Mouse (Mus musculus): ENCODE results near the gene Cacna1d. TPM values are rescaled to one million over a fixed set of nuclear protein-coding genes. Genes with fewer than 3 reads are reported as not detected.

The Cacna1d gene
- total and polyA plus RNA-seq, 3 experiments: not detected

- no peaks in the 10 kb centered on the region for H3K36me3 ChIP-seq (ENCODE audit: control insufficient read depth in 1 of 2, insufficient read depth in 2 of 2, low read length in 2 of 2)
- no peak for TF ChIP-seq JUND (IDR thresholded peaks at IDR 0.05; ENCODE audit: low read depth, low read length)
- TF ChIP-seq MEF2A (IDR thresholded peaks at IDR 0.05; ENCODE audit: extremely low read depth, insufficient replicate concordance, low read depth, low read length, poor library complexity, severe bottlenecking): no peak
- TF ChIP-seq USF2 (IDR thresholded peaks at IDR 0.05; ENCODE audit: borderline replicate concordance in 1 of 2, insufficient read depth in 1 of 2, low read depth in 1 of 2, low read length in 2 of 2): no peak
- TF ChIP-seq ZMIZ1 (IDR thresholded peaks at IDR 0.05; ENCODE audit: low read depth, low read length): no peak
- no peak for TF ChIP-seq MAX (IDR thresholded peaks at IDR 0.05; ENCODE audit: low read length)
- TF ChIP-seq E2F4 (IDR thresholded peaks at IDR 0.05; ENCODE audit: borderline replicate concordance, low read depth, low read length): no peak
- no peak for DNase-seq (ENCODE audit: low read depth, low spot score)
- no peaks in the 10 kb centered on the region for H3K79me2 ChIP-seq (ENCODE audit: control insufficient read depth, insufficient read depth, low read length, poor library complexity)
- H3K27ac ChIP-seq (ENCODE audit: control insufficient read depth, low read depth, low read length): no peak overlapping the region
- no peak overlapping the region for H3K9ac ChIP-seq (ENCODE audit: control insufficient read depth, low read depth, low read length, poor library complexity, severe bottlenecking)
- no peak overlapping the region for H3K4me3 ChIP-seq (ENCODE audit: control insufficient read depth in 1 of 2, insufficient read depth in 1 of 2, low read depth in 2 of 2, low read length in 2 of 2)
- no peaks in the 10 kb centered on the region for H3K4me1 ChIP-seq (ENCODE audit: control insufficient read depth in 1 of 2, insufficient read depth in 2 of 2, low read length in 2 of 2)
- no peaks in the 10 kb centered on the region for H3K9me3 ChIP-seq (replicated peaks; ENCODE audit: insufficient read depth, low read length)
- no peaks in the 10 kb centered on the region; a peak in 2 of 4 replicates for H3K27me3 ChIP-seq (ENCODE audit: control insufficient read depth in 1 of 2, insufficient read depth in 2 of 2, low read length in 2 of 2)
Observed at GRCm38 (mm10) chr14:30330416-30331181, 160.7 kb downstream of the Cacna1d start.

GRCm38 (mm10) chr14:30329109-30329508 is 162.1 kb downstream of the Cacna1d start:
- Histone ChIP-seq H3K4me3 (ENCODE audit: control insufficient read depth in 1 of 2, insufficient read depth in 1 of 2, low read depth in 2 of 2, low read length in 2 of 2) (no peak overlapping the region), H3K9me3 (replicated peaks; ENCODE audit: insufficient read depth, low read length) (no peaks in the 10 kb centered on the region), H3K4me1 (ENCODE audit: control insufficient read depth in 1 of 2, insufficient read depth in 2 of 2, low read length in 2 of 2) (no peaks in the 10 kb centered on the region), H3K27me3 (ENCODE audit: control insufficient read depth in 1 of 2, insufficient read depth in 2 of 2, low read length in 2 of 2) (no peaks in the 10 kb centered on the region), H3K79me2 (ENCODE audit: control insufficient read depth, insufficient read depth, low read length, poor library complexity) (no peaks in the 10 kb centered on the region), H3K9ac (ENCODE audit: control insufficient read depth, low read depth, low read length, poor library complexity, severe bottlenecking) (no peak overlapping the region), H3K36me3 (ENCODE audit: control insufficient read depth in 1 of 2, insufficient read depth in 2 of 2, low read length in 2 of 2) (no peaks in the 10 kb centered on the region), H3K27ac (ENCODE audit: control insufficient read depth, low read depth, low read length) (no peak overlapping the region)
- TF ChIP-seq TBP (IDR thresholded peaks at IDR 0.05; ENCODE audit: low read depth, low read length) (no peak), RCOR1 (IDR thresholded peaks at IDR 0.05; ENCODE audit: low read depth, low read length) (no peak), SMC3 (IDR thresholded peaks at IDR 0.05; ENCODE audit: low read depth, low read length) (no peak), USF1 (IDR thresholded peaks at IDR 0.05; ENCODE audit: low read depth, low read length) (no peak), GATA1 (IDR thresholded peaks at IDR 0.05; ENCODE audit: low read depth, low read length) (no peak), MXI1 (IDR thresholded peaks at IDR 0.05; ENCODE audit: low read depth, low read length) (no peak), CHD2 (IDR thresholded peaks at IDR 0.05; ENCODE audit: low read length) (no peak), UBTF (IDR thresholded peaks at IDR 0.05; ENCODE audit: borderline replicate concordance, insufficient read depth, low read depth, low read length) (no peak), NELFE (IDR thresholded peaks at IDR 0.05; ENCODE audit: low read depth, low read length) (no peak), MAFK (IDR thresholded peaks at IDR 0.05; ENCODE audit: borderline replicate concordance, low read depth, low read length) (no peak), MAZ (IDR thresholded peaks at IDR 0.05; ENCODE audit: low read depth, low read length) (no peak), ELF1 (IDR thresholded peaks at IDR 0.05; ENCODE audit: low read depth, low read length) (no peak), E2F4 (IDR thresholded peaks at IDR 0.05; ENCODE audit: borderline replicate concordance, low read depth, low read length) (no peak), CHD1 (IDR thresholded peaks at IDR 0.05; ENCODE audit: low read depth, low read length) (no peak), SIN3A (IDR thresholded peaks at IDR 0.05; ENCODE audit: low read length) (no peak), TAL1 (IDR thresholded peaks at IDR 0.05; ENCODE audit: low read length) (no peak), BHLHE40 (IDR thresholded peaks at IDR 0.05; ENCODE audit: borderline replicate concordance, low read depth, low read length) (no peak), TCF12 (IDR thresholded peaks at IDR 0.05; ENCODE audit: low read depth, low read length) (no peak)
- DNase-seq (ENCODE audit: low read depth, low spot score): no peak

Data from MEL (cell line).